Mouse (Mus musculus) ovary, postnatal 36 days (tissue): ENCODE measurements around the gene Coil.
"Not testable (repeated sequence)": the region's sequence is repeated elsewhere in the genome, so short reads cannot be mapped to it uniquely, and the experiment has no call there.

ENCODE experiments used
- DNase-seq: peaks from one replicate; pipeline ENCODE4 v3.0.0; 2022; ENCODE audit warnings: low spot score, mixed read lengths

Coil gene

GRCm38 (mm10) chr11:88973776-88974701 is 4.0 kb downstream of the Coil start:
- peak; percentile 93 for DNase-seq

- DNase-seq: no peak
These were observed 6.3 kb downstream of the Coil start for GRCm38 (mm10) chr11:88976320-88976719.

DNA sequence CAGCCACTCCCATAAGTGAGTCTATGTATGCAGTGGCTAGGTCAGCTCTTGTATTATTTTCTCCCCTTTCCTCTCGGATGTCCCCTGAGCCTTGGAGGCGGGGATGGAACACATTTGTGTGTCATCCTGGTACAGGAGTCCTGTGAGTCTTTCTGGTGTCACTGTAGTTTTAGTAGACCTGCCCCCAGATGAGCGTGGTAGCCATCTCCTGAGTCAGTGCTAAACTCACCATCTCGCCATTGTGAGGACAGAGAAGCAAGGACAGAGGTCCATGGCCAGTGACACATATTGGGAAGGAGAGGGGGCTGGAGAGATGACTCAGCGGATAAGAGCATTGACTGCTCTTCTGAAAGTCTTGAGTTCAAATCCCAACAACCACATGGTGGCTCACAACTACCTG is 7.1 kb downstream of the Coil start:
- DNase-seq: no peak

GRCm38 (mm10) chr11:88981337-88981736 is 11.3 kb downstream of the Coil start:
- no peak for DNase-seq

DNA sequence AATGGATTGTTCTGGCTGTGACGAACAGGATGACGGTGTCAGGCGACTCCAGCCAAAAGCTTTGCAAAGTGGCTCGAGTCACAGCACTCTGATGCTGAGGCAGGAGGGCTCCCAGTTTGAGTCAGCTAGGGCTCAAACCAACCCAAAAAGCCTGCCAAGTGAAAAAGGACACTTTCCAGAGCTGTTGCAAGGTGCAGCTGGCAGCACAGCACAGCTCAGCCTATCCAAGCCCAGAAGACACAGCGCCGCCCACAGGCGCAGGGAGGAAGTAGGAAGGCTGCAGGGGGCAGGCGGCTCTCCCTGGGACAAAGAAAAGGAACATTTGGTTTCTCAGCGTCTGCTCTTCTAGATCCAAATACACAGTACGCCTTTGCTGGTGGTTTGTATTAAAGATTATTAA is 16.6 kb downstream of the Coil start:
- DNase-seq: no peak

DNA sequence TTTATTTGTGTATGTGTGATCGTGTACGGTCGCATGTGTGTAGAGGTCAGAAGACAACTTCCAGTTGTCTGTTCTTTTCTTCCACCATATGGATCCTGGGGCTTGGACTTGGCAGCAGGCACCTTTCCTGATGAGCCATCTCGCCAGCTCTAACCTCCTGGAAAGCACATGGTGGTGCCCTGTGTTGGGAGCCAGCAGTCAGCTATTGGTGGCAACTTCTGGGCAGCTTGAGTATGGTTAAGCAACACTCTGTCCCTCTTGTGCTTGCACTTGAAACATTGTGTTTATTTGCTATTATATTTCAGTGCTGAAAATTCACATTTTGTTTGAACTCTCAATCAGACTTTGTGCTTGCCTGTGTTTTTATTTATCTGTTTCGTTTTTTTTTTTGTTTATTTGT is 18.9 kb downstream of the Coil start:
- DNase-seq: no peak

DNA sequence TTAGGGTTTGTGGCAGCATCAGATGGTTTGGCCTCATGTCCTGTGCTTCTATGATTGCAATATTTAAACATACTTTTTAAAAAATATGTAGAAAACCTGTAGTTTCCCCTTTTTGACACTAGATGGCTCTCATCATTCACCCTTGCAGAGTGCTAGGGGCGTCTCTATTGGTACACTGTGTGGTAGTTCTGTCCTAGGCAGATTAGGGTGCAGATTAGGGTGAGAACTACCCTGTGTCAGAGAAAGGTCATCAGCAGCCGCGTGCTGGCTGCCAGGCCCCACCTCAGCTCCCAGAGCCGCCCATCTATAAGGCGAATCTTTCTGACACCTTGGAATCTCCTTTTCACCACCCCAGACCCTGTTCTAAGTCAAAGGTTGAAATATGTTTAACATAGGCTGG is 19.5 kb downstream of the Coil start:
- DNase-seq: no peak

- no peak for DNase-seq
These were observed 23.1 kb downstream of the Coil start for GRCm38 (mm10) chr11:88993186-88993585.

GRCm38 (mm10) chr11:88993625-88994024 is 23.6 kb downstream of the Coil start:
- DNase-seq: peak; percentile 50

GRCm38 (mm10) chr11:88994492-88994891 is 24.4 kb downstream of the Coil start:
- no peak for DNase-seq

DNA sequence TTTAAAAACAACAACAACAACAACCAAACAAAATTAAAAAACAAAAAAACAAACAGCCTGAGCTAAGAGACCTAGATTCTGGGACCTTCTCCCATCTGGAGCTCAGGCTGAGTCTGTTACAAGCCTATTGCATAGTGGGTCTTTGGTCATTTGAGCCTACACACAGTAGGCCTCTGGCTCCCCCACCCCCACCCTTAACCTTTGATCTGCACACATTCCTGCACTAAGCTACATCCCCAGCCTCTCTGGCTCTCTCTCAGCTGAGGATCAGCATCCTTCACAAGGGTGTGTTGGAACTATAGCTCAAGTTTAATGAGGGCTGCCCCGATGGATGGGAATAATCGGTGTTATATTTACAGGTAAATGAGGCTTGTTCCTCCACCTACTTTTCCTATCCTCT is 25.6 kb downstream of the Coil start:
- DNase-seq: no peak

DNA sequence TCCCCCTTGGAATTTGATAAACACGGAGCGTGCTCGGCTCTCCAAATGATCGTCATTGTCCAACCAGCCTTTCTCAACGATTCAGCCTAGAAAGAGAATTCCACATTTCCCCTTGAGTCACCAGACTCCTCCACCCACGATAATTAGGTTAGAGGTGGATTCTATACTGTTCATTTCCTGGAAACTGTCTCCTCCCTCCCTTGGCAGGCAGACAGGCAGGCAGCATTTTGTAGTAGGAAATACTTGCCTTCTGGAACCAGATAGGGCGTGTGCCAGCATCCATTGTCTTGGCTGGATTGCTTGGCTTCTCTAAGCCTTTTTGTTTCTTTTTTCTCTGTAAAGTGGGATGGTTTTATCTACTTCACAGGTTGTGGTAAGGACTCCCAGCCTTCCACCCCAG is 26.4 kb downstream of the Coil start:
- no peak for DNase-seq

GRCm38 (mm10) chr11:88997343-88997742 is 27.3 kb downstream of the Coil start:
- not testable (repeated sequence) for DNase-seq

- DNase-seq: no peak
These were observed 28.4 kb downstream of the Coil start for GRCm38 (mm10) chr11:88998406-88998805.

DNA sequence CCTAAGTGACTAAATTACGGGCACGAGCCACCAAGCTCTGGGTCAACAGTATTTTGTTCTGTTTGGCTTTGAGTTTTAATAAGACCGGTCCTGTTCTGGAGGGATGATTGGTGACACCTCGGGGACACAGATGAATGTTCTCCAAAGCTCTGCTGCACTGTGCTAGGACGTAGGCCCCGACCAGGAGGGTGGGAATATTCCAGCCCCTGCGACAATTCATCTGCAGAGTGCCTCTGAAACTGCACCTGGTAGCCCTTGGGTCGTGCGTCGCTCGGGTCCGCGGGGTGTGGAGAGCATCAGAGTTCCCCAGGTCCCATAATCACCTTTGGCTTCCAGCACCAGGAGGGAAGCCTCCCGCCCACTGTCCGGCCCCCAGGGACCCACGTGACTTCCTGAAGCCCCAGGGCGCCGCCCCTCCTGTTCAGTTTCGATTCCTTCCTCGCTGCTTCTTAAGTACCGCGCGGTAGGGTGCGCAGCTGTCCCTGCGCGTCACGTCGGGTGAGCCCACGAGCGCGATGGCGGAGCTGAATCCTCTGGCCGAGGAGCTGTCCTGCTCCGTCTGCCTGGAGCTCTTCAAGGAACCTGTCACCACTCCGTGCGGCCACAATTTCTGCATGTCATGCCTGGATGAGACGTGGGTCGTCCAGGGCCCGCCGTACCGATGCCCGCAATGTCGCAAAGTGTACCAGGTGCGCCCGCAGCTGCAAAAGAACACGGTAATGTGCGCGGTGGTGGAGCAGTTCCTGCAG is 29.1 kb downstream of the Coil start, which contains the start of gene Trim25:
Gene Trim25, plus strand, starts transcription at position 403 of the 749 bp plus-strand sequence.
- DNase-seq: peak; percentile 89

DNA sequence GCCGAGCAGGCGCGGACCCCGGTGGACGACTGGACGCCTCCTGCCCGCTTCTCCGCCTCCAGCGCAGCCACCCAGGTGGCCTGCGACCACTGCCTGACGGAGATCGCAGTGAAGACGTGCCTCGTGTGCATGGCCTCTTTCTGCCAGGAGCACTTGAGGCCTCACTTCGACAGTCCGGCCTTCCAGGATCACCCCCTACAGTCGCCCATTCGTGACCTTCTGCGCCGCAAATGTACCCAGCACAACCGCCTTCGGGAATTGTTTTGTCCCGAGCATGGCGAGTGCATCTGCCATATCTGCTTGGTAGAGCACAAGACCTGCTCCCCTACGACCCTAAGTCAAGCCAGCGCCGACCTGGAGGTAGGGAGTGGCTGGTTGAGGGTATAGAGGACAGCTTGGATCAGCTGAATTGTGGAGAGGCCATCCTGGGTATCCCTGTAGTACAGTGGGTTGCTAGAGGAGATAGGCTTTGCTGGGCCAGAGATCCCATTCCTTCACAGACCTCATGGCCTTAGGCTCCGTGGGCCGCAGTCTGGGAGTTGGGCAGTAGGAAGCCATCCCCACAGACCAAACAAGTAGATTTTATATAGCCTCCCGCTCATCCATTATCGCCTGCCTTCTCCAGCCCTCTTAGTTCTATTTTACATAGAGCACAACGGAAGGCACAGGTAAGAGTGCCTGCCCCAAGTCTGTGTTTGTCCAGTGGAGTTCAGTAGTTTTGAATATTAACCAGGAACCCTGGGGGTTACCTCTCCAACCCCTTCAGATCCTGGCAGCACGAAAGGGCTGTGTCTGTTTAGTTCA is 29.9 kb downstream of the Coil start:
- DNase-seq: peak; percentile 36

- no peak for DNase-seq
These were observed 30.4 kb downstream of the Coil start for GRCm38 (mm10) chr11:89000527-89000819.

GRCm38 (mm10) chr11:89001569-89001968 is 31.5 kb downstream of the Coil start:
- DNase-seq: no peak

GRCm38 (mm10) chr11:89002068-89002467 is 32.0 kb downstream of the Coil start:
- DNase-seq: no peak

DNA sequence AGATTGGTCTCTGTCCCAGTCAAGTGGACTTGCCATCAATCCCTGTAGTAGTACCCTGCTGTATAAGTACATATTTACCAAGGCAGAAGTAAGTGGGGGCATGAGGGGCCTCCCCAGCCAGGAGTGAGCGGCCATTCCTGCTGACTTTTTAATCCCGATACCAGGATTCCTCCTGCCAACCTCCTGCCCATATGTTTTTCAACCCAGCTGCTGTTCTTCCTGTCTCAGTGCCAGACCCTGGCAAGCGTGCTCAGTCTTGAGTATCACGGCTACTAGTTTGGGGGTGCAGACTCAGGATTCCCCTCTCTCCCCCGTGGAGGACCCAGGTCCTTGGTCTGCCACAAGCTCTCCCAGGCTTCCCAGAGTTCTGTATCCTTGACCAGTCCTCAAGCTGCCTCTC is 32.6 kb downstream of the Coil start:
- peak; percentile 26 for DNase-seq

DNA sequence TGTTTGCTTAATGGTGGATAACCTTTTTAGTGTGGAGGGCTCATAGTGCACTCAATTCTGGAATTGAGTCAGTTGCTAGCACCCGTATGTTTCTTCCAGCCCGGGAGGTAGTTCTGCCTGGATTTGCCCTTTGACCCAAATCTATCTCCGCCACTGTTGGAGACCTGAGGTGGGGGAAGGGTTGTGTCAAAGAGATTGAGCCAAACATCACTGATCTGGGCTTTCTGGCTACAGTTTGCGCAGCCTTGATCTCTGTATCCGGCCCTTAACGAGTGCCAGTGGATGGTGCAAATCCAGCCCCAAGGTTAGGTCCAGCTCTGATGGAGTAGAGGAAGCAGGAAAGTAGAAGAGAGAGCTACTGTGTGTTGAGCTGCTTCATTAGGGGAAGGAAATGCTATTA is 33.0 kb downstream of the Coil start:
- peak; percentile 16 for DNase-seq

DNA sequence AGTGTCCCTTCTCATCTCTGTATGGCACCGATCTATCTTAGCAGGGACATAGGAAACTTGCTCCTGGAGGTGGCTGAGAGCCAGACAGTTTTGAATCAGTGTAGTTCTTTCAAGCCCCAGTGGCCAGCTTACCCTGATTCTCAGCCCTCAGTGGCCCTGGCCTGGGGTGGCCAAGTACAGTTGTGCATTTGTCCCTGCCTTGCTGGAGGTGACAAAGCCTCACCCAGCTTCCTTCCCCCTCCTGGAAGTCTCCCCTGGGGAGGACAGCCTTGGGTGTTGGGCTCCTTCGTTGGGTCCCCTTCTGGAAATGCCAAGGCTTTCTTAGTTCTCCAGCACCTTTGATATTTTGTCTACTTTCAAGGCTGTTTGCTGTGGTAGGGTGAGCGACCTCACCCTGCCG is 33.7 kb downstream of the Coil start:
- peak; percentile 24 for DNase-seq
